Mouse (Mus musculus): ENCODE results near the gene Sim1.

Sim1 gene

DNA sequence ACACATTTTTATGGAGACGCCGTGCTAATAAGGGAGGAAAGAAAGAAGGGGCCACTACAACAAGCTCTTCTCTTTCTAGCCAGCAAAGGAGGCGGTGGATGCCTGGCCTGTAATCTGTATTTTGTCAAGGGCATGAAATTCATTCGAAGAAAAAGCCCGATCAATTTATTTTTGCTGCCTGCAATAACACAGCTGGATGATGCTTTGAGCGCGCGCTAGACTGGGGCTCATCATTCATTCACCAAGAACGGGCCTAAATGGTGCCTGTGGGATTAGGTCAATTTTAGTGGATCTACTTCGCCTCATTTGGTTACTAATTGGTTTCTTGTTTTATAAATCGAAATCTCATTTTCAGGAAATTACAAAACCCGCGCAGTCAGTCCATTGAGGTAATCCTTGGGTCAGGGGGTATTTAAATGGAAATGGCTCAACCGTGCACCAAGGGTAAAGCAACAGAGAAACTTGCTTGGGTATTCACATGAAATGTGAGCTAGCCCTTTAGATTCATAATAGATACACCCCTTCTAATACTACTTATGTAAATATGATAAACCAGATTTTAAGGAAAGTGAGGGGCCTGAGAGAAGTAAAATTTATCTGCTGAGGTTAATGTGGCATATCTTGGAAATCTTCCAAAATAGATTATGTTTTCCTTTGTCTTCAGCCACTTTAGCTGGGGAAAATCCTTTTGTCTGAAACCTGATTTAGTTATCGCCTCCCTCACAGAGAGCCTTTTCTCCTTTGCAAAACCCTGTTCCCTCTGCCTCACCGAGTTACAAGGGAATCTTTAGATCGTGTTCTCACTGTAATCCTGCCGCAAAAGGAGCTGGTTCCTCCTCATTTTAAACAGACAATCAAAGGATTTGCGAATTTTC lies 7.3 kb downstream of the Sim1 start:
- DNase-seq: no peak

GRCm38 (mm10) chr10:50902741-50903715 lies 8.5 kb downstream of the Sim1 start:
- no peak for DNase-seq

DNA sequence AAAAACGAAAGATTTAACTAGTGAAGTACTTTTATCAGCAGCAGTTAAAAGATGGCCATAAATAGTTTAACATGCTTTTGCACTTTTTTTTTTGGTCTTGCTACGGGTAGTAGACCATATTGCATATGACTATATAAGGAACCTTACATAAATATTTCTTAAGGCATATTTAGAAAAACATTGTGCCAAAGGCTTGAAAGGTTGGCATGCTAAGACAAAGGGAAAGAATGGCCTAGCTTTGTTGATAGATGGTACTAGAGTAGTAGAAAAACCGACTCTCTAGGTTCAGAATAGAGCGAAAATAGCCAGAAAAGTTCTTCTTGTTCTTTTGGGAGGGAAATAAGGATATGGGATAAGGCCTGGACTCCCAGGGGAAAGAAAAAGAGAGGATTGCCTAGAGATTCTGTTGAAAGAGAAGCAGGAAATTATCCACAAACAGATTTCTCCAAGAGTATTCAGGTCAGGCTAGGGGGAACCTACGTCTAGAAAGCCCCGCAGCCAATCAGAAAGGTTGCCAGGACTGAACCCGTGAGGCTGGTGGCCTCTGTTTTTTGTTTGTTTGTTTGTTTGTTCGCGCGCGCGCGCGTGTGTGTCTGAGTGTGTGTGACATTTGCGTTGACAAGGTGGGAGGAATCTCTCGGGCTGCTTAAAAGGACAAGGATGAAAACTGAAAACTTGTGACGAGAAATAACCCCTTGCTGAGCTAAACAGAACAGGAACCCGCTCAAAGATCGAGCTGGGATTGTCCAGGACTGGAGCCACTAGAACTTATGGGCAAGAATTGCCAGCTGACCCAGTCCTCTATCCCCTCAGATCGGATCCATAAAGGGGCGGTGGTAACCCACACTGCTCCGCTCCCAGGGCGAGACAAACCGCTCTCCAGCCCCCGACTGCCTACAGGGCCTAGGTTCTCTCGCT lies 9.6 kb downstream of the Sim1 start:
- DNase-seq: no peak

DNA sequence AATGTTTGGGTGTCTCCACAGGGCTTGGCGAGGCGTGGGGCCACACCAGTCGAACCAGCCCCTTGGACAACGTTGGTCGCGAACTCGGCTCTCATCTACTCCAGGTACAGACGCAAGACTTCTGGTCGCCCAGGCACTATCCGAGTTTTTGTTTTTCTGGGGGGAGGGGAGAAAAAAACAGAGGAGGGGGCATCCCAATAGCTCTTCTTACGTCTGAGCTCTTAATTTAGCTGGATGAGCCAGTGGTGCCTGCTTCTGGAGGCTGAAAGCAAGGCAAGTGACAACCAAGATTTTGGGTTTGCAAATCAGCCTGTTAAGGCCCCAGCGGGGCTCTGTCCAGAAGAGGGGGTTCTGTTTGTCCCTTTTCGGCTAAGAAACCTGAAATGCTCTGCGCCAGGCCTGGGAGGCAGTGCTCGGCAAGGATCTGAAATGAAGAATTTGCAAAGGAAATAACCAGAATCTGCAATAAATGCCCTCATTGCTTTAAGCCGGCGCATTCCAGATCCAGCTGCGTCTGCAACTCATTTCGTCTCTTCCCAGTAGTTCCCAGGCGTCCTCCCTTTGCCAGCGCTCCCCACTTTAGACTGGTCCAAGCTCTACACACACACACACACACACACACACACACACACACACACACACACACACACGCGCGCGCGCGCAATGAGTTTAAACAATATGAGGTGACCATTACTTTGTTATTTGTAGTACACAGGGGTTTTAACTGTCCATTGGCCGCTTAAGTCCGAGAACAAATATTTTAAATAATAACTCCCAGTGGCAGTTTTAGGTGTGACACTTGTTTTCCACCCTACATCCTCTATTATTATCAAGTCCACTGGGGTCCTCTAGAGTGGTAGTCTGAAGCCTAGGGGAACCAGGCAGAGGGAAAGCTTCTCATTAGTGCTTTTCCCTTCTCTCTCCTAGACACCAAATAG lies 10.5 kb downstream of the Sim1 start:
- DNase-seq: no peak

- no peak for DNase-seq
Measured at GRCm38 (mm10) chr10:50910400-50910799, 15.8 kb downstream of the Sim1 start.

DNA sequence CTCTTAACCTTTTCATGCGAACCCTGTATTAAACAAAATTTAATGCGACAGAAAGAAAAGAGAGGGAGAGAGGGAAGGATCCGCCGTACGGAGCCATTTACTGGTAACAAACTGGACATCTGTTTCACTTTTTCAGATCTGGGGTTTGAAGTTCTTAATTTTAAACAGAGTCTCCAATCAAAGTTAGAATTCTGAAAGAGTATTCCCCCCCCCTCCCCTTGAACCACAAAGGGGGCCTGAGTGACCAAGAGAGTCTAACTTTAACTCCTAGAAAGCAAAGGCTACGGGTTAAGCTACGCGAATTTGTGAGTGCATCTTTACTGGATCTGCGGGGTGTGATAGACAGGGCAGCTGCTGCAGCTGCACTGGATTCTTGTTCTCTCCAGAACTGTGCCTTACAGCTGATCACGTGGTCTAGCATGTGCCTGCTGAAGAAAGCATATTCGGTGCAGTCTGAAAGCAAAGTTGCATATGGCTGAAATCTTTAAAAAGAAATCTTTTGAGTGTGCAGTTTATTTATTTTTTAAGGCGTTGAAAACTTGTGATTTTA lies 16.4 kb downstream of the Sim1 start:
- no peak for DNase-seq

DNA sequence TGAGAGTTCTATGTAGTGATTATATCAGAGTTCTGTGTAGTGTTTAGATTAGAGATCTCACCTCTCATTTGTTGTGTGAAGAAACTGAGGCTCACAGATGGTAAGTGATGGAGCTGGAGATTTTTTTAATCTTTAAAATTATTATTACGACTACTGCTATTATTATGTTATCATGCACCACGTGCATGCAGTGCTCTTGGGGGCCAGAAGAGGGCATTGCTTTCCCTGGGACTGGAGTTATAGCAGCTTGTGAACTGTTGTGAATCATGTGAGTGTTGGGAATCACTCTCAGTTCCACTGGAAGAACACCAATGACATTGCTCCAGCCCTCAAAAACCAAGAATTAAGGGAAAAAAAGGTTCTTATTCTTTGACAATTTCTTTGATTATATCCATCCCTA lies 21.1 kb downstream of the Sim1 start:
- no peak for DNase-seq

DNA sequence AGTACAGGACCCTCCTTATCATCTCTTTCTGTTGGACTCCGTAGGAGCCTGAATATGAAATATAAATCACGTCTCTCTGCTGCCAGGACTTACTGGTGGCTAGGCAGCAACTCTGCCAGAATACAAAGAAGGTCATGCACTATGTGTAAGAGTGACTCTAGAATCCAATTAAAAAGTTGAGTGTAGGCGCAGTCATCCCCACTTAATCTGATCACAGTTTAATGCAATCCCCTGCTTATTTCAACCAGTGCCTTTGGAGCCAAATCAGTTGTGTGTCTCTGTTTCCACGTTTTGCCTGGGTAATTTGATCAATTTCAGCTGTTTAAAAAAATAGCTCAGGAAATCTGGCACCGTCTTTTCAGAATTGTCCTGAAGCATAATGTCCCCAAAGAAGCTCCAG lies 34.7 kb downstream of the Sim1 start:
- no peak for DNase-seq

DNA sequence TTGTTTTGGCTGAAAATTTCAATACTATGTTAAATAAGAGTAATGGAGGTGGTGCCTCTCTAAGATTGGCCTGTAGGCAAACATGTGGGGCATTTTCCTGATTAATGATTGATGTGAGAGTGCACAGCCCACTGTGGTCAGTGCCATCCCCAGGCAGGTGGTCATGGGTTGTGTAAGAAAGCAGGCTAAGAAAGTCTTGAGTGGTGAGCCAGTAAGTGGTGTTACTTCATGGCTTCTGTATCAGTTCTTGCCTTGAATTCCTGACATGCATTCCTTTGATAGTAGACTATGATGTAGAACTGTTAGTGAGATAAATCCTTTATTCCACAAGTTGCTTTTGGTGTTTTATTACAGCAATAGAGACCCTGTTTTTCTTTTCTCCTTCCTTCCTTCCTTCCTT lies 41.1 kb downstream of the Sim1 start:
- no peak for DNase-seq

- DNase-seq: no peak
Measured at GRCm38 (mm10) chr10:50973625-50974024, 79.1 kb downstream of the Sim1 start.

- no peak for DNase-seq
Measured at GRCm38 (mm10) chr10:50981849-50982248, 87.3 kb downstream of the Sim1 start.

- DNase-seq: no peak
Measured at GRCm38 (mm10) chr10:50983620-50984019, 89.1 kb downstream of the Sim1 start.

- no peak for DNase-seq
Measured at GRCm38 (mm10) chr10:51007798-51008197, 113.2 kb downstream of the Sim1 start.

DNA sequence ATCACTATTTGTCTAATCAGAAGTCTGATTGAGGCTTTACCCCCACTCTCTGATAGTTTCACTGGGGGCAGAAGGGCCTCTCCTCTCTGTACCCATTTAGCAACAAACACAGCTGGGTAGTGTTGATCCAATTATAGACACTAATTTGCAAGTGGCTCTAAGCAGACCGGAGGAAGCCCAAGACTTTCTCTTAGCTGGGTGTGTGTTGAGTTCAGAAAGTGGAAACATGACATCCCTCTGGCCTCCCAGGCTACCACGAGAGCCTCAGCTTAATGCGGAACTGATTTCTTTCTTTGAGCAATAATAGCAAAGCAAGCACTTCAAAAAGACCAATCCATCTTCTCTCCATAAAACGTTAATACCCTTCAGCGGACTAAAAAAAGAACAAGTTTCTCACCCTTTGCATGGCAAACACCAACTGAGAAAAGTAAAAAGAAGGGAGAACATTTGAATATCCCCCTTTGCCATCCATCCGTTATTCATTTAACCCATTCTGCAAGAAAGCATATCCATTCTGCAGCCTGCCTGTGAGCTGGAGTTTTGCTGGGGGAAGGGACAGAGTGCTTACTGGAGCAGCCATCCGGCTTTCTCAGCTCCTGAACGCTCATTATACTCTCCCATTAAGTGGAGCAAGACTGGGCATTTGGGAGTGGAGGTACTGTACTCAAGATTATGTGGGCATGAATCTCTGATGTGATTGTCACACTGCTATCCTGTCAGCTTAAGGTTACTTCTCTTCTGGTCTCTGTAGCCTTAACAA lies 117.0 kb downstream of the Sim1 start:
- no peak for DNase-seq

GRCm38 (mm10) chr10:51014901-51015300 lies 120.3 kb downstream of the Sim1 start:
- DNase-seq: no peak

- DNase-seq: no peak
Measured at GRCm38 (mm10) chr10:51015362-51015761, 120.8 kb downstream of the Sim1 start.

DNA sequence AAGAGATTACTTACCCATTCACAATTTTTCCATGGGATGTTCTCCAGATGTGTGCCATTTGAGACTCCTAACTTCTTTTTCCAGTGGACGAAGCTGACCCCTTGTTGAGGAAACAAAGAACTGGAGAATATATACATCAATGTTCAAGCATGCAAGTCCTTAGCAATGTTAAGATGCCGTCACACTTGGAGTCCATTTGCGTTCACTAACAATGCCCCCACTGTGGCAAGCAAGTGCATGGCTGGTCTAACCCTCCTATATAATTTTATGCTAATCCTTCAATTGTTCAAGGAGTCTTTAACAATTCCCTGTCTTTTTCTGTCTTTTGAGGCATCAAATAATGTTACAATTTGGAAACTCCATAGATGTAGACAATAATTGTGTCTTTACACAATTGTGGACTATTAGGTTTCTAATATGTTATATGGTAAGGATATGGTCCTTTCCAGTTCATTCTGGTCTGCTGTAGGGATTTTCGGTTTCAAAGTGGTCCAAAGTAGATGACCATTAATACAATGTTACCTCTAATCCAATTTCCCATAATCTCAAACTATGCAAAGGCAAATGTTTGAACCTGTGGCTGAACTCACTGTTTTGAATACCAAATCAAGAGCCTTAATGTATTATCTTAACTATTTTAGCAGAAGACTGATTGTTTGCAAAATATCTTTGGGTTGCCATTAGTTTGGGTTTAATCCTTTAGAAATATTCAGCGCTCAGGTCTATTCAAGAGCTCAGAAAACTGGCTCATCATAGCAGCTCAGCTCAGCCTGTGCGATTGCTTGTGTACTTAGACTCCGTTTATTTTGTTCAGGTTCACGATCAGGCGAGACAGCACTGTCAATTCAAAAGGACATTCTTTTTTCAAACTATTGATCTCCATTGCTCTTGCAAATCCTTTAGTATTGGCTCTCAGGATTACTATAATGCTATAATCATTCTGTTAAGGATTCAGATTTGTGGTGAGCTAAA lies 129.0 kb downstream of the Sim1 start:
- no peak for DNase-seq
